Mouse (Mus musculus) bone marrow, adult 2 months (tissue): ENCODE results near the gene Ipp.

Experiments
- CTCF ChIP-seq: fragments of 200-500 bp; IDR thresholded peaks from 2 replicates; pipeline ENCODE4 v1.5.1; 2011; ENCODE audit warnings: low read length, control low read depth; ENCODE audit not compliant: control insufficient read depth, insufficient read depth
- POLR2A ChIP-seq: fragments of 200-500 bp; IDR thresholded peaks from 2 replicates; pipeline ENCODE4 v1.6.1; 2011; ENCODE audit warnings: low read depth, mild to moderate bottlenecking, control low read depth, low read length, borderline replicate concordance; ENCODE audit not compliant: control insufficient read depth

DNA sequence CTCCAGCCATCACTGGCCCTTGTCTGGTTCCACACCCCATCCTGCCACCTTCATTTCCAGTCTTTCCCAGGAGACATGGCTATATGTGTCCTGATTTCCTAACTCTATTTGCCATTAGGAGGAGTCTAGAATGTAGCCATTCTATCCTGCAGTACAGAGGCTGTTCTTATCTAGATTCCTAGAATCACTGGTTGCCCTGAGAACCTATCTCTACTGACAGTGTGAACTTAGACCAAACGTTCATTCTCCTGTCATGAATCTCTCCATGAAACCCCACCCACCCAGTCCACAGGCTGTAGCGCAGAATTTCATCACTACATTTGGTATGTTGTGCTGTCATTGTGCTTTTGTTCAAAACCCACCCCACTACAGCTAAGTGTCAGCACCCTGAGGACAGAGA lies 26.0 kb upstream of the Ipp start:
- TF ChIP-seq CTCF (no peak), POLR2A (no peak)
